Mouse (Mus musculus) natural killer cell, adult 2 months (primary cell): ENCODE measurements at regions not wholly inside any gene's neighbourhood (a gene's known extent, or its start where the extent isn't known, plus 50 kb on each side); places are given as distances from the start of the nearest gene placed in this dataset.

ENCODE experiments used
- DNase-seq, 2 experiments: peaks; one replicate each; pipeline ENCODE4 v3.0.0; 2022; ENCODE audit warnings: low spot score in 2 of 2

DNA sequence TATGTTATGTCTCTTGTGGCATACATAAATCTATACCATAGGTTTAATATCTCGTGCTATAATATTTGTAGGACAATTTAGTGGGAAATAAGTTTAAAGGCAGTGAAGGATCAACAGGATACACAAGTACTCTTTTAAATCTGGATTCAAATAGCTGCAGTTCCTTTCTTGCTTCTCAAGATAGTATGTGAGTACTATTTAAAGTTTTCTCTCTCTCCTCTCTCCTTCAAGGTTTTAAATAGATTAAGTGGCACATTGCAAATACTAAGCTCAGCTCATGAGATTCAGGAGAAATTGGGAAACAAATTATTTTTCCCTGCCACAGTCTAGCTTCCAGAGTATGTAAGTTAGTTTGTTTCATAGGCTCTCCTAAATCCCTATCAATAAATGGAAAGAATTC is 1103.9 kb downstream of the Ndufa4 start:
- DNase-seq = no peak

DNA sequence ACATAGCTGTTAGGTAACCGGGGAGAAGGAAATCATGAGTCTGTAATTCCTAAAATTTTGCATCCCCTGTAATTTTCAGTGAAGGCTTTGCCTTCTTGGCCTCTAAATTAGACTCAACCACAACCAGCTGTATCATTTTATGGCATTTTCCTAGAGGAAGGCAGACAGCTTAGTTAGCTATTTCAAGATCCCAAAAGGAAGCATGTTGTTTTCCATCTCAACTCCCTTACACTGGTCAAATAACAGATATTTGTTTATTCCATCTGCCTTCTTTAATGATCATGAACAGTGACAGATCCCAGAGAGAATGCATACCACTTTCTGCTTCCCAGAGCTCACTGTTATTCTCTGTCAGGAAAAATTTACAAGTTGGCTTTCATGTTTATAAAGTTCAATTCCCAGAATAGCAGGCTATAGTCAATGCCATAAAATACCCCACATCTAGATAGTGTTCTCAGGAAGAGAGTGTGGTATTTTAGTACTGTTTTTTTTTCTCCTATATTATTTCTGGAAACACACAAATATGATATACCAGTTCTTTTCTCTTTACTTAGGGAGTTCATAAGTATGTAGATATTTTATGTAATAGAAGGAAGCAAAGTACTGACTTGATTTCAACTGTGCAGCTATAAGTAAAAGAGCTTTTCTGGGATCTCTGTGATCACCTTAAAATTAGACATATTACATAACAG is 1148.5 kb downstream of the Ndufa4 start:
- no peak for DNase-seq

DNA sequence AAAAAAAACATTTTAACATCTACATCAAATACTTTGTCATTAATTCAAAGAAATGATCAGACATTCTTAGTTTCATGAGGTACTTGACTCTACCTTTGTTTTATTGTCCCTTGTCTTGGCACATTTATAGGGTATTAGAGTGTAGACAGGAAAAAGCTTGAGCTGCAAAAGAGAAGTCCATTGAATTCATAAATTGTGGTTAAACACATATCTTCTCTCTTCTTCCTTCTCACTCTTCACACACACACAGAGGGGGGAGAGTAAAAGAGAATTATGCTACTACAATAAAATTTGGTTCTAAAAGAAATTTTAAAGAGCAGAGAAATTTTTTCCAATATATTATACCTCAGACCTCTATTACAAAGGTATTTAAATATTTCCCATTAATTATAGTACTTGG is 1149.2 kb downstream of the Ndufa4 start:
- DNase-seq = no peak

DNA sequence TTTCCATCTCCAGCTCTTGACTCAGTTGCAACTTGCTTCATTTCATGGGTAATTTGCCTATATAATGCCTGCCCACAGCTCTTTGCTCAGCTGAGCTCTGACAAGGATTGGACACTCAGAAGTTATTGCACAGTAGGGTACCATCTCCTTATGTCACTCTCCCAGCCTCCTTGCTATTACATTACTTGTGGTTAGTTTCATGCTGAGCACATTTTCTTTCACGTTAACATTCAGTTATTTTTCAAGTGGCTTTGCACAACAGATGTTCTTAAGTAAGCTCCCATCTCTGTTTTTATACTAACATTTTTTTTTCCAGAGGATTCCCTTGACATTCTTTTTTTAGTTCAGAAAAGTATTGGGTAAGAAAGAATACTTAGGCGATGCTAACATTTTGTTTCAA is 1163.2 kb downstream of the Ndufa4 start:
- DNase-seq = no peak

DNA sequence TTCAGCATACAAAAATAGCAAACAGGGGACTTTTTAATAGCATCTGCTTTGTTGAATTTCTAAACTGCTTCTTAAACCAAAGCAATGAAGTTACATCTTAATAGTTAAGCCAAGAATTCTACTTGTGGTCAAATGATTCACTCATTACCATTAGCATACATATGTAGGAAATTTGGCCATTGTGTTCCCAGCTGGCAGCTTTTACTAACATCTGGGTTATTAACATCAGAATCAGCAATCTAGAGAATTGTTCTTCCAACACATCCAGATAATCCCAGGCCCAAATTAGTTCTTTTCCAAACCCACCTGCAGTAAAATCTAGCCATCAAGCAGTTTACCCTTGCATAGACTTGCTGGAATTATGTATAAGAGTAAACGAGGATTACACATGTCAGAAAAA is 1184.7 kb downstream of the Ndufa4 start:
- no peak for DNase-seq

DNA sequence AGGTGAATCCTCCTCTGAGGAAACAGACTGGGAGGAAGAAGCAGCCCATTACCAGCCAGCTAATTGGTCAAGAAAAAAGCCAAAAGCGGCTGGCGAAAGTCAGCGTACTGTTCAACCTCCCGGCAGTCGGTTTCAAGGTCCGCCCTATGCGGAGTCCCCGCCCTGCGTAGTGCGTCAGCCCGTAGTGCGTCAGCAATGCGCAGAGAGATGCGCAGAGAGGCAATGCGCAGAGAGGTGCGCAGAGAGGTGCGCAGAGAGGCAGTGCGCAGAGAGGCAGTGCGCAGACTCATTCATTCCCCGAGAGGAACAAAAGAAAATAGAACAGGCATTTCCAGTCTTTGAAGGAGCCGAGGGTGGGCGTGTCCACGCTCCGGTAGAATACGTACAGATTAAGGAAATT is 1216.8 kb downstream of the Ndufa4 start:
- peak in 1 of 2 experiments; percentile 1 for DNase-seq
